Mouse (Mus musculus) gonadal fat pad, adult 2 months (tissue): ENCODE data around the gene Ciao1. TPM values are rescaled to one million over a fixed set of nuclear protein-coding genes. Genes with fewer than 3 reads are reported as not detected.
"Not testable (repeated sequence)": the region's sequence is repeated elsewhere in the genome, so short reads cannot be mapped to it uniquely, and the experiment has no call there.

ENCODE experiments used
- DNase-seq: peaks from one replicate; pipeline ENCODE4 v3.0.0-alpha.2; 2012; ENCODE audit warnings: low read depth
- polyA plus RNA-seq: library from polyadenylated mRNA; depleted of rRNA; stranded (reverse); fragments of >200 nt; gene quantifications from 2 replicates; pipeline ENCODE4 v1.2.3, GENCODE M21; 2012; rRNA removed

Ciao1 gene
- polyA plus RNA-seq, 1 experiment: 66.1 TPM

DNA sequence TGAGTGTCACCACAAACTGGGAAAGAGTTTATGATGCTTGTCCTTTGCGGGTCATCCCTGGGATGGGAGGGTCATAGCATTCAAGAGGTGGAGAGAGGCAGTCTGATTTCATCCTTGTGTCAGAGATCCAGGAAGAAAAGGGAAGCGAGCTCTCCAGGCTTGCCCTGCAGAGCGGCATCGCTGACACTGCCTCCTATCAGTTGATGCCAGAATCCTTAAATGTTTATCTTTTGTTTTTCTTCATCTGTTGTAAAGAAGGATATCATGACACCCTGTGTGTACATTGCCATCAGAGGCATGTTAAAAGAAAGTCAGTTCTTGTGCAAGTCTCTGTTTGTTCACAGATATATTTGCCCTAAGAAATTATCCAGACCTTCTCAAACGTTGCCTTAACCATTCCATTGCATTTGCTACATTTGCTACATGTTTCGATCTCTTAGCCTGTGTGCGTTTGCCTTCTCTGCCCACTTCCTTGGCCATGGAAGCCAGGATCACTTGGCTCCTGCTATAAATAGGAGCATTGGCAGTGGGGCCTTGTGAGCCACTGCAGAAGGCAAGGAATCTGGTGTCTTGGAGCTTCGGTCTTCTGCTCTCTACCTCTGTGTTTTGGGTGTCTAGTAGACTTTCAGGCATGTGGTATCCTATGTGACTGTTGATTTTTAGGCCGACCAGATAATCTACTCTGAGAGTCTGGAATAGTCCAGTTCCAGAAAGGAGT lies 2.8 kb upstream of the Ciao1 start:
- DNase-seq: no peak

- DNase-seq: no peak
Measured at GRCm38 (mm10) chr2:127248334-127249004, 853 bp upstream of the Ciao1 start.

GRCm38 (mm10) chr2:127240065-127240464 lies 7.6 kb downstream of the Ciao1 start:
- DNase-seq: no peak

GRCm38 (mm10) chr2:127237897-127238610 lies 9.6 kb downstream of the Ciao1 start:
- DNase-seq: no peak

DNA sequence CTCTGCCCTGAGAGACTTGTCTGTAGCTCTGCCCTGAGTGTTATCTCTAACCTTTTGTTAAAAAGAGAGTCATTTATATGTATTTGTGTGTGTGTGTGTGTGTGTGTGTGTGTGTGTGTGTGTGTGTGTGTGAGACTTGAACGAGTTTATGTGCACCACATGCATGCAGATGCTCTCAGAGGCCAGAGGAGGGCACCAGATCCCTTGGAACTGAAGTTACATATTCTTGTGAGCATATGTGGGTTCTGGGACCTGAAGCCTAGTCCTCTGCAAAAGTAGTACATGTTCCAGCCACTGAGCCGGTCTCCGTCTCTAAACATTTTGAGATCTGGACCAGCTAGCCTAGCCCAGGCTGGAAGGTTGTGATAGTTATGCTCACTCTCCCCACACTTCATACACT lies 22.4 kb downstream of the Ciao1 start:
- DNase-seq: no peak

DNA sequence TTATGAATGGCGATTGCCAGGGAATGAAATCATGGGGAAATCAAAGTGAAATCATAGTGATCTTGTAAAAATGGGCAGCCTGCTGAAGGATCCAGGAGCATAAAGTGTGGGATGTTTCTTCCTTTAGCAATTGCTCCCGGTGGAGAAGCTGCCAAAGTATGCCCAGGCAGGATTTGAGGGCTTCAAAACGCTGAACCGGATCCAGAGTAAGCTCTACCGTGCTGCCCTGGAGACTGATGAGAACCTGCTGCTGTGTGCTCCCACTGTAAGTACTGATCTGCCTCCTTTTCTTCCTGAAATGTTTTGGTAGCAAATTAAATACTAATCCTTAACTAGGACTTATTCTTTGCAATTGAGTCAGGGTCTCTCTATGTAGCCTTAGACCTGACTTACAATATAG lies 29.9 kb downstream of the Ciao1 start:
- DNase-seq: no peak

GRCm38 (mm10) chr2:127210701-127211100 lies 36.9 kb downstream of the Ciao1 start:
- DNase-seq: no peak

DNA sequence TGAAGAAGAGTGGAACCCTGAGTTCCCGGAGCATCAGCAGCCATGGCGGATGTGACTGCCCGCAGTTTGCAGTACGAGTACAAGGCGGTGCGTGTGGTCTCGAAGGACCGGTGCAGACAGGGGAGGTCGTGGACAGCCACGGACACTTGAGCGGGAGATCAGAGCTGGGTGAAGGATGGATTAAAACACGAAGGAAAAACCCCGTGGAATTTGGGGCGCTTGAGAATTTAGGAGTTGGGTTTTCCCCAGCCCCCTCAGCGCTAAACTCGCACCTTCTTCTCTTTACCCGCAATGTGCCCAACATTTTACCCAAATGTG lies 39.2 kb downstream of the Ciao1 start:
- no peak for DNase-seq

- DNase-seq: peak; percentile 89
Measured at GRCm38 (mm10) chr2:127207547-127208451, 39.8 kb downstream of the Ciao1 start, which contains the start of the genes 1810024B03Rik and Snrnp200. 1810024B03Rik (minus strand) TSS chr2:127208280. Snrnp200 (plus strand) TSS chr2:127208386.

DNA sequence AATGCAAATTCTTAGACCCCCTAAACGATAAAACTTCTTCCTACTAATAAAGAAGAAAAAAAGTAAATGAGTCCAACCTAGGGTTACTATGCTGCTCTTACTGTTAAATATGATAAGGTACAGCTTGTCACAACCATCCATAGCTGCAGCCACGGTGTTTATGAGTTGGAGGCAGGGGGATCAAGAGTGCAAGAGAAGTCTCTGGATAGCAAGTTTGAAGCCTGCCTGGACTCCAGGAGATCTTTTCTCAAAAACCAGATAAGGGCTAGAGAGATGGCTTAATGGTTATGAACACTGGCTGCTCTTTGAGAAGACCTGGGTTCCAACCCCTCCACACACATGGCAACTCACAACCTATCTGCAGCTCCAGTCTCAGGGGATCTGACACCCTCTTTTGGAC lies 40.7 kb downstream of the Ciao1 start:
- DNase-seq: no peak

DNA sequence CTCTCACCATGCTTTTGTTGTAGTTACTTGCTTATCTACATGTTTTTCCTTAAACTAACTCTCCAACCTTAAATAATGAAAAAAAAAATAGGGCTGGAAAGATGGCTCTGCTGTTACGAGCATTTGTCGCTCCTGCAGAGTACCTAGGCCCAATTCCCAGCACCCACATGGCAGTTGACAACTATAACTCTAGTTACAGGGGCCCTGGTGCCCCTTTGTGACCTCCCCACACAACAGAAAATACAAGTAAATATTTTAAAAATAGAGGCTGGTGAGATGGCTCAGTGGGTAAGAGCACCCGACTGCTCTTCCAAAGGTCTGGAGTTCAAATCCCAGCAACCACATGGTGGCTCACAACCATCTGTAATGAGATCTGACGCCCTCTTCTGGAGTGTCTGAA lies 41.7 kb downstream of the Ciao1 start:
- DNase-seq: not testable (repeated sequence)

- DNase-seq: no peak
Measured at GRCm38 (mm10) chr2:127204932-127205331, 42.7 kb downstream of the Ciao1 start.

Other genes with a start within 250 kb of the Ciao1 start
- gene Ap4e1, start 239.1 kb downstream of the Ciao1 start, polyA plus RNA-seq: 3.5 and 3.6 TPM in 2 replicates
- 13.5 and 18.6 TPM in 2 replicates for gene Blvra, start 177.2 kb downstream of the Ciao1 start, polyA plus RNA-seq
- gene Ncaph, start 113.9 kb downstream of the Ciao1 start, polyA plus RNA-seq: 0.93 and 1.1 TPM in 2 replicates
- gene Itpripl1, start 104.4 kb downstream of the Ciao1 start, polyA plus RNA-seq: 11.6 and 14.4 TPM in 2 replicates
- gene 1810024B03Rik, start 39.5 kb downstream of the Ciao1 start, polyA plus RNA-seq: 2.2 and 2.8 TPM in 2 replicates
- 50.9 and 53.5 TPM in 2 replicates for gene Snrnp200, start 39.4 kb downstream of the Ciao1 start, polyA plus RNA-seq
- gene Tmem127, start 92 bp upstream of the Ciao1 start, polyA plus RNA-seq: 70.6 and 74.0 TPM in 2 replicates
- 35.5 and 38.2 TPM in 2 replicates for gene Stard7, start 22.4 kb upstream of the Ciao1 start, polyA plus RNA-seq
- 1.8 and 2.7 TPM in 2 replicates for gene Dusp2, start 88.3 kb upstream of the Ciao1 start, polyA plus RNA-seq
- gene Astl, start 90.8 kb upstream of the Ciao1 start, polyA plus RNA-seq: not detected in 2 replicates
- gene Adra2b, start 115.4 kb upstream of the Ciao1 start, polyA plus RNA-seq: 0.54 and 1.1 TPM in 2 replicates
- 0.32 and 0.37 TPM in 2 replicates for gene Gpat2, start 177.4 kb upstream of the Ciao1 start, polyA plus RNA-seq
- gene Fahd2a, start 196.7 kb upstream of the Ciao1 start, polyA plus RNA-seq: 33.7 and 36.5 TPM in 2 replicates